Mouse (Mus musculus): ENCODE measurements around the gene Rpl41.
A peak's percentile ranks its signal among the peaks of the same experiment; 100 is the strongest.
"Not testable (repeated sequence)": the region's sequence is repeated elsewhere in the genome, so short reads cannot be mapped to it uniquely, and the experiment has no call there.

The Rpl41 gene

GRCm38 (mm10) chr10:128565788-128566531 lies 16.9 kb upstream of the Rpl41 start, which contains the start of gene Pa2g4:
Pa2g4 (minus strand) TSS chr10:128565987.
- Histone ChIP-seq H3K36me3 (ENCODE audit: insufficient read depth, low read length) (peaks cover 56% of the 10 kb centered on the region), H3K27me3 (ENCODE audit: insufficient read depth, low read length) (peaks cover 6% of the 10 kb centered on the region), H3K9me3 (ENCODE audit: low read length) (no peaks in the 10 kb centered on the region), H3K4me1 (replicated peaks; ENCODE audit: low read depth, low read length) (peaks cover 58% of the 10 kb centered on the region), H3K4me3 (replicated peaks; ENCODE audit: low read length) (peak within 1 kb of the TSS; percentile 100)
- TF ChIP-seq NANOG (IDR thresholded peaks at IDR 0.05; ENCODE audit: borderline replicate concordance, low read length) (no peak), POU5F1 (IDR thresholded peaks at IDR 0.05; ENCODE audit: borderline replicate concordance, low read length) (no peak), CTCF (conservative IDR thresholded peaks at IDR 0.05; ENCODE audit: low read length) (no peak)

GRCm38 (mm10) chr10:128565206-128565787 lies 16.2 kb upstream of the Rpl41 start:
- Histone ChIP-seq H3K36me3 (ENCODE audit: insufficient read depth, low read length) (peaks cover 58% of the 10 kb centered on the region), H3K9me3 (ENCODE audit: low read length) (no peaks in the 10 kb centered on the region)

DNA sequence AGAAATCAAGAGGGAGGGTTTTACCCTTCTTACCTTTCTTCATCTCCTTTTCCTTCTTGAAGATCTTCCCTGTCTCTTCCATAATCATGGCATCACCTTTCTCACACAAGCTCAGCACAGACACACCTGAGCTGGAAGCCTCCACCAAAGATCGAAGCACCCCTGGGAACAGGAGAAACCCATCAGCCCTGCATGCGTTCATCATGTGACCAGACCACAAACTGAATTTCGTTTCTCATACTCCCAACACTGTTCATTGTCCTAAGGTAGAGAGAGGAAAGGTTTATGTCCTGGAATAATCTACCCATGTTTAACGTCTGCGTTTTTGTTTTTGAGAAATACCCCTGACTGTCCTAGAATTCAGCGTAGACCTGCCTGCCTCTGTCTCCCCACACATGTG lies 14.4 kb upstream of the Rpl41 start:
- Histone ChIP-seq H3K36me3 (ENCODE audit: insufficient read depth, low read length) (peaks cover 62% of the 10 kb centered on the region), H3K4me3 (replicated peaks; ENCODE audit: low read length) (peak overlapping the region; percentile 100)

More at GRCm38 (mm10) chr10:128565206-128565787, 16.2 kb upstream of the Rpl41 start:
- Histone ChIP-seq H3K4me1 (replicated peaks; ENCODE audit: low read depth, low read length) (peaks cover 65% of the 10 kb centered on the region), H3K4me3 (replicated peaks; ENCODE audit: low read length) (peak overlapping the region; percentile 100), H3K27me3 (ENCODE audit: insufficient read depth, low read length) (peaks cover 6% of the 10 kb centered on the region)
- TF ChIP-seq CTCF (conservative IDR thresholded peaks at IDR 0.05; ENCODE audit: low read length) = no peak
- TF ChIP-seq POU5F1 (IDR thresholded peaks at IDR 0.05; ENCODE audit: borderline replicate concordance, low read length) = no peak
- TF ChIP-seq NANOG (IDR thresholded peaks at IDR 0.05; ENCODE audit: borderline replicate concordance, low read length) = no peak

GRCm38 (mm10) chr10:128556963-128557362 lies 7.9 kb upstream of the Rpl41 start:
- Histone ChIP-seq H3K36me3 (ENCODE audit: insufficient read depth, low read length) (peaks cover 52% of the 10 kb centered on the region), H3K9me3 (ENCODE audit: low read length) (no peaks in the 10 kb centered on the region), H3K4me1 (replicated peaks; ENCODE audit: low read depth, low read length) (peaks cover 45% of the 10 kb centered on the region), H3K4me3 (replicated peaks; ENCODE audit: low read length) (no peak overlapping the region), H3K27me3 (ENCODE audit: insufficient read depth, low read length) (no peaks in the 10 kb centered on the region)
- TF ChIP-seq POU5F1 (IDR thresholded peaks at IDR 0.05; ENCODE audit: borderline replicate concordance, low read length) = no peak
- no peak for TF ChIP-seq NANOG (IDR thresholded peaks at IDR 0.05; ENCODE audit: borderline replicate concordance, low read length)
- no peak for TF ChIP-seq CTCF (conservative IDR thresholded peaks at IDR 0.05; ENCODE audit: low read length)

More for the DNA sequence above, 14.4 kb upstream of the Rpl41 start:
- H3K4me1 ChIP-seq (replicated peaks; ENCODE audit: low read depth, low read length) = peaks cover 66% of the 10 kb centered on the region
- TF ChIP-seq CTCF (conservative IDR thresholded peaks at IDR 0.05; ENCODE audit: low read length) = no peak
- TF ChIP-seq NANOG (IDR thresholded peaks at IDR 0.05; ENCODE audit: borderline replicate concordance, low read length) = no peak
- TF ChIP-seq POU5F1 (IDR thresholded peaks at IDR 0.05; ENCODE audit: borderline replicate concordance, low read length) = no peak
- H3K9me3 ChIP-seq (ENCODE audit: low read length) = no peaks in the 10 kb centered on the region
- no peaks in the 10 kb centered on the region for H3K27me3 ChIP-seq (ENCODE audit: insufficient read depth, low read length)

GRCm38 (mm10) chr10:128556286-128556685 lies 7.2 kb upstream of the Rpl41 start:
- H3K36me3 ChIP-seq (ENCODE audit: insufficient read depth, low read length) = peaks cover 45% of the 10 kb centered on the region
- peaks cover 39% of the 10 kb centered on the region for H3K4me1 ChIP-seq (replicated peaks; ENCODE audit: low read depth, low read length)
- no peaks in the 10 kb centered on the region for H3K9me3 ChIP-seq (ENCODE audit: low read length)
- peak; percentile 21; the same call in 1 of the 2 replicates for TF ChIP-seq CTCF (conservative IDR thresholded peaks at IDR 0.05; ENCODE audit: low read length)
- TF ChIP-seq POU5F1 (IDR thresholded peaks at IDR 0.05; ENCODE audit: borderline replicate concordance, low read length) = no peak
- no peak for TF ChIP-seq NANOG (IDR thresholded peaks at IDR 0.05; ENCODE audit: borderline replicate concordance, low read length)
- H3K4me3 ChIP-seq (replicated peaks; ENCODE audit: low read length) = no peak overlapping the region
- no peaks in the 10 kb centered on the region for H3K27me3 ChIP-seq (ENCODE audit: insufficient read depth, low read length)

- peaks cover 32% of the 10 kb centered on the region for H3K4me1 ChIP-seq (replicated peaks; ENCODE audit: low read depth, low read length)
- not testable (repeated sequence) for H3K9me3 ChIP-seq (ENCODE audit: low read length); H3K27me3 ChIP-seq (ENCODE audit: insufficient read depth, low read length); H3K4me3 ChIP-seq (replicated peaks; ENCODE audit: low read length)
- peaks cover 38% of the 10 kb centered on the region for H3K36me3 ChIP-seq (ENCODE audit: insufficient read depth, low read length)
Observed at GRCm38 (mm10) chr10:128555567-128555966, 6.5 kb upstream of the Rpl41 start.

- H3K36me3 ChIP-seq (ENCODE audit: insufficient read depth, low read length) = peaks cover 18% of the 10 kb centered on the region
- peaks cover 24% of the 10 kb centered on the region for H3K4me1 ChIP-seq (replicated peaks; ENCODE audit: low read depth, low read length)
- not testable (repeated sequence) for H3K4me3 ChIP-seq (replicated peaks; ENCODE audit: low read length); H3K27me3 ChIP-seq (ENCODE audit: insufficient read depth, low read length); H3K9me3 ChIP-seq (ENCODE audit: low read length)
Observed at GRCm38 (mm10) chr10:128550144-128550823, 1.2 kb upstream of the Rpl41 start.

- Histone ChIP-seq H3K4me1 (replicated peaks; ENCODE audit: low read depth, low read length) (peaks cover 30% of the 10 kb centered on the region), H3K36me3 (ENCODE audit: insufficient read depth, low read length) (peaks cover 24% of the 10 kb centered on the region), H3K4me3 (replicated peaks; ENCODE audit: low read length) (peak overlapping the region; percentile 94)
- not testable (repeated sequence) for H3K9me3 ChIP-seq (ENCODE audit: low read length); H3K27me3 ChIP-seq (ENCODE audit: insufficient read depth, low read length)
Observed at GRCm38 (mm10) chr10:128549682-128550057, 565 bp upstream of the Rpl41 start.

DNA sequence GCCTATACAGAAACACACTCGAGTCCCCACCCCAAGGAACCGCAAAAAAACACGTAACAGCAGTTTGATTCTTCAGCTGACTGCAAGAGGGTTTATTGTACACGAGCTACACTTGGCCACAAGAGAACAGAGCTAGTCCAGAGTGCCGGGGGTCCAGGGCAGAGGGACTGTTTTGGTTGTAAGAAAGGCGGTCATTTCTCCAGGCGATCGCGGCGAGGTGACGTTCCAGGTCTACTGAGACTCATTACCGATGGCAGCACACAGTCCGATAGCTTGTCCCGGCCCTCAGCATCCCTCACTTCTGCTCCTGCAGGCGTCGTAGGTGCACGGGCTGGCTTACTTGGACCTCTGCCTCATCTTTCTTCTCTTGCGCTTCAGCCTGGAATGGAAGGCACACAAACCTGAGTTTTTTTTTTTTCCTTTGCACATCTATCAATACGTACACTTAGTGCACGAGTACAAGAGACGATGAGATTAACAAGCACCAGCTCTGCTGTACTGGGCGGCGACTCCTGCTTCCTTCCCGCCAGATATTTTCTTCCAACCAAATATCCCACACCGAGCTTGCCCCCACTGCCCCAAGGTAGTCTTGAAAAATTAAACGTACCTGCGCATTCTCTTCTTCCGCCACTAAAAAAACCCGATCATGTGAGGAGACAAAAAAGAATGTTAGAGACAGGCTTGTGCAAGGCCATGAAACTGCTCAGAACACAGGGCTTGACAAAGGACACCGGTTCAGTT lies 884 bp downstream of the Rpl41 start:
- H3K4me3 ChIP-seq (replicated peaks; ENCODE audit: low read length) = peak overlapping the region; percentile 94
- H3K4me1 ChIP-seq (replicated peaks; ENCODE audit: low read depth, low read length) = peaks cover 44% of the 10 kb centered on the region
- H3K9me3 ChIP-seq (ENCODE audit: low read length); H3K27me3 ChIP-seq (ENCODE audit: insufficient read depth, low read length): not testable (repeated sequence)
- H3K36me3 ChIP-seq (ENCODE audit: insufficient read depth, low read length) = peaks cover 39% of the 10 kb centered on the region
